Mouse (Mus musculus) embryonic fibroblast, embryonic 13.5 days (primary cell): Measurements from ENCODE around the gene Retn. TPM values are rescaled to one million over a fixed set of nuclear protein-coding genes. Genes with fewer than 3 reads are reported as not detected.

ENCODE experiments used
- H3K27ac ChIP-seq: 2 replicates; pipeline ENCODE4 v1.5.1; 2012; ENCODE audit warnings: low read length, control low read depth, inconsistent platforms; ENCODE audit not compliant: insufficient read depth
- H3K4me1 ChIP-seq: 2 replicates; pipeline ENCODE4 v1.6.1; 2011; ENCODE audit warnings: low read length; ENCODE audit not compliant: control insufficient read depth, insufficient read depth
- H3K4me3 ChIP-seq: 2 replicates; pipeline ENCODE4 v1.5.1; 2011; ENCODE audit warnings: mild to moderate bottlenecking, control low read depth, low read length; ENCODE audit not compliant: insufficient read depth
- CTCF ChIP-seq: IDR thresholded peaks from 2 replicates; pipeline ENCODE4 v1.5.1; 2011; ENCODE audit warnings: mild to moderate bottlenecking, control low read depth, low read length, moderate library complexity, borderline replicate concordance; ENCODE audit not compliant: insufficient read depth
- POLR2A ChIP-seq: IDR thresholded peaks from 2 replicates; pipeline ENCODE4 v1.6.1; 2011; ENCODE audit warnings: low read depth, mild to moderate bottlenecking, control low read depth, low read length, moderate library complexity
- polyA plus RNA-seq: library from polyadenylated mRNA; stranded (reverse); fragments of >200 nt; gene quantifications from 2 replicates; pipeline ENCODE4 v1.2.4, GENCODE M21; 2011; ENCODE audit warnings: low read depth; ENCODE audit not compliant: missing spikeins, insufficient read length

Retn gene
- polyA plus RNA-seq, 1 experiment, result not detected

GRCm38 (mm10) chr8:3701491-3701890 is 45.9 kb downstream of the Retn start:
- no peaks in the 10 kb centered on the region for H3K4me1 ChIP-seq
- TF ChIP-seq CTCF, result no peak
- no peak for TF ChIP-seq POLR2A
- no peak overlapping the region for H3K4me3 ChIP-seq
- H3K27ac ChIP-seq, result no peak overlapping the region

DNA sequence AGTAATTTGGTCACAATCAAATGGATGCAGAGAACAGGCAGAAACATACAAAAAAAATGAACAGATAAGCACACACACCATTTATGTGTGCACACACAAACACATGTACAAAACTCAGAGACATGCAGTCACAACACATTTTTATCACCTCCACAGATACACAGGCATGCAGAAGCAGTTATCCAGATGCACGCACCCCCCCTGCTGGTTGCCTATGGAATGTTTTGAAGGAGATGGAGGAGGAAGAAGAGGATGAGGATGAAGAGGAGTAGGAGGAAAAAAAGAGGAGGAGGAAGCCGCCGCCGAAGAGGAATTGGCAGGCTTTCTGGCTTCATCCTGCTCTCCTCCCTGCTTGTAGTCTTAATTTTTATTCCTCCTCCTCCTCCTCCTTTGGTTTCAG is 50.1 kb downstream of the Retn start:
- no peaks in the 10 kb centered on the region for H3K4me1 ChIP-seq
- no peak overlapping the region for H3K4me3 ChIP-seq
- H3K27ac ChIP-seq, result no peak overlapping the region
- TF ChIP-seq CTCF (no peak), POLR2A (no peak)

DNA sequence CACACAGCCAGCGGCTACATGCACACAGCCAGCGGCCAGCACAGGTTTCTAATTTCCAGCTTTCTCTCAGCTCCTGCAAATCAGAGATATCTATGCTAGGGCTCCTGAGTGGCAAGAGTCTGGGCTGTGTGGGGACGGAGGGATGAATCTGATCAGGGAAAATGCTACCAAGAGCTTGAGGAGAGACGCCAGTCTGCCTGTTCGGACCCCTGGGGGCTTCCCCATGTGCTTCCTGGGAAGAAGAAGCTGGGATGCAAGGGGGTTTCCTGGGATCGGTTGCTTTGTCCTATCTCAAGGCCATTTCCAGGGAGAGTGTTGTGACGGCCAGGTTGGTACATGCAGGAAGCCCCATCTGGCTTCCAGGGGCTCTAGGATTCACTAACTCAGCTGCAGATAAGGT is 52.0 kb downstream of the Retn start:
- no peak overlapping the region for H3K27ac ChIP-seq
- TF ChIP-seq POLR2A, result no peak
- H3K4me1 ChIP-seq, result no peaks in the 10 kb centered on the region
- H3K4me3 ChIP-seq, result no peak overlapping the region

Other genes starting within 250 kb of the Retn start
- gene Pex11g, start 188.1 kb upstream of the Retn start, polyA plus RNA-seq, result 3.8 and 5.9 TPM in 2 replicates
- gene Tex45, start 184.9 kb upstream of the Retn start, polyA plus RNA-seq, result not detected in 2 replicates
- 27.2 and 28.5 TPM in 2 replicates for gene Zfp358, start 162.6 kb upstream of the Retn start, polyA plus RNA-seq
- 48.1 and 58.9 TPM in 2 replicates for gene Mcoln1, start 155.3 kb upstream of the Retn start, polyA plus RNA-seq
- gene Pnpla6, start 140.4 kb upstream of the Retn start, polyA plus RNA-seq, result 16.5 and 28.0 TPM in 2 replicates
- not detected in 2 replicates for gene C330021F23Rik, start 87.8 kb upstream of the Retn start, polyA plus RNA-seq
- not detected in 2 replicates for gene Camsap3, start 68.5 kb upstream of the Retn start, polyA plus RNA-seq
- 21.7 and 25.0 TPM in 2 replicates for gene Xab2, start 34.5 kb upstream of the Retn start, polyA plus RNA-seq
- gene Pet100, start 34.2 kb upstream of the Retn start, polyA plus RNA-seq, result 73.1 and 80.7 TPM in 2 replicates
- gene Pcp2, start 30.2 kb upstream of the Retn start, polyA plus RNA-seq, result not detected in 2 replicates
- gene Stxbp2, start 24.8 kb upstream of the Retn start, polyA plus RNA-seq, result 29.7 and 34.7 TPM in 2 replicates
- not detected in 2 replicates for gene Mcemp1, start 10.0 kb downstream of the Retn start, polyA plus RNA-seq
- 2.7 and 3.3 TPM in 2 replicates for gene Fcor, start 16.6 kb downstream of the Retn start, polyA plus RNA-seq
- 15.7 and 16.6 TPM in 2 replicates for gene Trappc5, start 20.5 kb downstream of the Retn start, polyA plus RNA-seq
- not detected in 2 replicates for gene Fcer2a, start 38.4 kb downstream of the Retn start, polyA plus RNA-seq
- not detected in 2 replicates for gene Clec4g, start 64.9 kb downstream of the Retn start, polyA plus RNA-seq
- gene Cd209a, start 93.2 kb downstream of the Retn start, polyA plus RNA-seq, result not detected in 2 replicates
- gene Cd209e, start 198.5 kb downstream of the Retn start, polyA plus RNA-seq, result not detected in 2 replicates
- not detected in 2 replicates for gene Cd209d, start 222.8 kb downstream of the Retn start, polyA plus RNA-seq